ENCODE assay signal across 8 mouse cellular contexts in the genomic region with DNA sequence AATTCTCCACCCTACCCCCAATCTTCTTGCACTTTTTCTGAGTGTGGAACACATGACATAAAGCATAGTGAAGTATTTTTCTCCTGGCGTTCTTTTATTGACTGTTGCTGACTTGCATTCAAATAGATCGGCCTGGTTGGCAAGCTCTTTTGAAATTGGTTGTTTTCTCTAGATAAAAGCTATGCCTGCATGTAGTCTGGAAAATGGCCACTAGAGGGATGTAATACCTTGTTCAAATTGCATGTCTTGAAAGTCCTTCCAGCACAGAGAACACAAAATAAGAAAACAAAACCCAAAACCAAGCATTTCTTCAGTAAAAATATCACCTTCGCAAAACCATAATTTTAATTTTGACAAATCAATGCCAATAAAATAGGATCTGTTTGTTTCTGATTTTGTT.
A peak's percentile ranks its signal among the peaks of the same experiment; 100 is the strongest.
DNase-seq lines count a peak whose midpoint lies in the region; ATAC-seq and TF ChIP-seq lines count a peak whose summit lies in the region.
"Had no signal": no experiment of that assay in that cellular context is flagged by ENCODE, and none has a peak within 500 bp of the region (broad histone marks: within the 10 kb centered on the region; RNA-seq: fewer than 3 reads in every experiment).

No protein-coding gene starts in this region.

- H3K36me3 ChIP-seq in kidney, postnatal 0 days (ENCODE audit: insufficient read depth, low read length), result no peaks in the 10 kb centered on the region
- no peaks in the 10 kb centered on the region for H3K36me3 ChIP-seq in ES-Bruce4 (ENCODE audit: control insufficient read depth, insufficient read depth, low read length, poor library complexity, severe bottlenecking)

- peak; percentile 83 for DNase-seq in kidney, postnatal 0 days (ENCODE audit: low spot score)
- DNase-seq in kidney, adult 18-20 months, result no peak
- DNase-seq in R1 (ENCODE audit: low read depth, low spot score), result peak; percentile 70
- DNase-seq in forelimb bud, embryonic 11.5 days (ENCODE audit: low read depth, low spot score), result peak; percentile 63
- peak; percentile 80 for DNase-seq in lung, postnatal 36 days
- DNase-seq in spleen, adult 12 weeks (ENCODE audit: low spot score), result no peak

- no peak for TF ChIP-seq EP300 in ES-Bruce4 (IDR thresholded peaks at IDR 0.05; ENCODE audit: insufficient read depth, low read depth, low read length)

- no peaks in the 10 kb centered on the region for H3K4me1 ChIP-seq in kidney, postnatal 0 days (replicated peaks; ENCODE audit: insufficient read depth, low read length)
- no peaks in the 10 kb centered on the region for H3K4me1 ChIP-seq in ES-Bruce4 (ENCODE audit: control insufficient read depth, insufficient read depth, low read length)

- H3K4me3 ChIP-seq in kidney, postnatal 0 days (replicated peaks; ENCODE audit: low read depth, low read length), result no peak overlapping the region
- H3K4me3 ChIP-seq in ES-Bruce4 (ENCODE audit: low read depth, low read length), result no peak overlapping the region
- H3K4me3 ChIP-seq: erythroblast, embryonic 14.5 days had no signal

- no peaks in the 10 kb centered on the region for H3K27me3 ChIP-seq in kidney, postnatal 0 days (ENCODE audit: insufficient read depth, low read length)
- no peaks in the 10 kb centered on the region for H3K27me3 ChIP-seq in ES-Bruce4 (ENCODE audit: control insufficient read depth, insufficient read depth, low read length, poor library complexity, severe bottlenecking)

- no peak overlapping the region for H3K4me2 ChIP-seq in kidney, postnatal 0 days (ENCODE audit: low read length)

- peak; percentile 94 for TF ChIP-seq CTCF in kidney, postnatal 0 days (IDR thresholded peaks at IDR 0.05; ENCODE audit: low read depth)
- TF ChIP-seq CTCF in ES-Bruce4 (IDR thresholded peaks at IDR 0.05; ENCODE audit: low read depth, low read length), result peak; percentile 8

- H3K27ac ChIP-seq in kidney, postnatal 0 days, result no peak overlapping the region
- H3K27ac ChIP-seq in ES-Bruce4 (ENCODE audit: insufficient read depth, low read length), result no peak overlapping the region

- no peak for ATAC-seq in kidney, postnatal 0 days (replicated peaks; ENCODE audit: low FRiP score, low read depth)

- 37% methylated on average over 3 of the region's 3 CpGs for WGBS in kidney, postnatal 0 days

- no peak overlapping the region for H3K9ac ChIP-seq in kidney, postnatal 0 days (ENCODE audit: low read depth, low read length)
- no peak overlapping the region for H3K9ac ChIP-seq in ES-Bruce4 (ENCODE audit: low read depth, poor library complexity, severe bottlenecking)

- H3K9me3 ChIP-seq in kidney, postnatal 0 days (replicated peaks; ENCODE audit: low read length), result no peaks in the 10 kb centered on the region
- H3K9me3 ChIP-seq in ES-Bruce4 (replicated peaks; ENCODE audit: control insufficient read depth, insufficient read depth, low read length, poor library complexity, severe bottlenecking), result no peaks in the 10 kb centered on the region

- no peak for TF ChIP-seq POLR2A in ES-Bruce4 (IDR thresholded peaks at IDR 0.05; ENCODE audit: insufficient read depth, low read length)

Comparison
In these comparisons a context has a peak if more than half of its experiments do, and no peak if none do; other contexts are left out.
1. DNase-seq: peak in kidney, postnatal 0 days (single experiment), R1 (single experiment), forelimb bud, embryonic 11.5 days (single experiment) and lung, postnatal 36 days (single experiment); none in kidney, adult 18-20 months (single experiment) and spleen, adult 12 weeks (single experiment).